Mouse (Mus musculus) lung, adult 2 months (tissue): ENCODE data around the gene Trpm5.

ENCODE experiments used
- CTCF ChIP-seq: fragments of 200-500 bp; IDR thresholded peaks from 2 replicates; pipeline ENCODE4 v1.5.1; 2011; ENCODE audit warnings: mild to moderate bottlenecking, low read length, control low read depth; ENCODE audit not compliant: insufficient read depth
- POLR2A ChIP-seq: fragments of 200-500 bp; IDR thresholded peaks from 2 replicates; pipeline ENCODE4 v1.6.1; 2011; ENCODE audit warnings: low read depth, mild to moderate bottlenecking, control low read depth, low read length, borderline replicate concordance; ENCODE audit errors: extremely low read depth

GRCm38 (mm10) chr7:143122191-143122590, 27.7 kb upstream of the Trpm5 start:
- no peak for TF ChIP-seq POLR2A
- no peak for TF ChIP-seq CTCF
